Mouse (Mus musculus) midbrain, embryonic 10.5 days (tissue): ENCODE measurements at regions not wholly inside any gene's neighbourhood (a gene's known extent, or its start where the extent isn't known, plus 50 kb on each side); places are given as distances from the start of the nearest gene placed in this dataset.

Experiments
- DNase-seq: peaks from one replicate; pipeline ENCODE4 v3.0.0-alpha.2; 2017; ENCODE audit warnings: low spot score
- H3K27ac ChIP-seq: fragments of 300-500 bp; sonication (generic); replicated peaks from 2 replicates; pipeline ENCODE4 v1.5.1; 2016; ENCODE audit warnings: mild to moderate bottlenecking
- H3K27me3 ChIP-seq: fragments of 300-500 bp; sonication (generic); 2 replicates; pipeline ENCODE4 v1.6.1; 2016; ENCODE audit warnings: low read depth, mild to moderate bottlenecking; ENCODE audit not compliant: poor library complexity, severe bottlenecking
- H3K36me3 ChIP-seq: fragments of 300-500 bp; sonication (generic); 2 replicates; pipeline ENCODE4 v1.6.1; 2016; ENCODE audit warnings: mild to moderate bottlenecking, moderate library complexity
- H3K4me1 ChIP-seq: fragments of 300-500 bp; sonication (generic); 2 replicates; pipeline ENCODE4 v1.6.1; 2016
- H3K4me3 ChIP-seq: fragments of 300-500 bp; sonication (generic); 2 replicates; pipeline ENCODE4 v1.5.1; 2016; ENCODE audit warnings: mild to moderate bottlenecking, moderate library complexity
- H3K9me3 ChIP-seq: fragments of 300-500 bp; sonication (generic); replicated peaks from 2 replicates; pipeline ENCODE4 v1.6.1; 2016; ENCODE audit warnings: mild to moderate bottlenecking
- WGBS: fragments of 180-500 bp; shearing (Covaris S2); methylation state at CpG from one replicate; pipeline ENCODE4 v1.1.7; 2016; 5-methylcytosine and 5-hydroxymethylcytosine counted together

DNA sequence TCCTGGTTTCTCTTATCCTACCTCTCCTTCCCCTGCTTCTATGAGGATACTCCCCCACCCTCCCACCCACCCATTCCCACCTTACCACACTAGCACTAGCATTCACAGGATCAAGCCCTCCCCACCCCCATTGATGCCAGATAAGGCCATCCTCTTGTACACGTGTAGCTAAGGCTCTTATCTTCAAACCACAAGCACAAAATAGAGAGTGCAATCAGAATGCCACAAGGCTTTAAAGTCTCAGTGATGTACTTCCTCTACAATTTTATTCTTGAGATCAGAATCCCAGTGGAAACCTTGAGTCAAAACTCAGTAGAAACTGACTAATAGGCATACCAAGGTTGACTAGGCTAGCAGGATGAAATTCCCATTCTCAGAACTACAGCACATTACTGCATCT lies 348.4 kb downstream of the Speer2 start:
- H3K36me3 ChIP-seq, result no peaks in the 10 kb centered on the region
- no peaks in the 10 kb centered on the region for H3K27me3 ChIP-seq
- no peak overlapping the region for H3K27ac ChIP-seq
- no peaks in the 10 kb centered on the region for H3K9me3 ChIP-seq
- WGBS, result 68% methylated on average over 1 of the region's 1 CpGs
- no peaks in the 10 kb centered on the region for H3K4me1 ChIP-seq
- no peak overlapping the region for H3K4me3 ChIP-seq
- no peak for DNase-seq

DNA sequence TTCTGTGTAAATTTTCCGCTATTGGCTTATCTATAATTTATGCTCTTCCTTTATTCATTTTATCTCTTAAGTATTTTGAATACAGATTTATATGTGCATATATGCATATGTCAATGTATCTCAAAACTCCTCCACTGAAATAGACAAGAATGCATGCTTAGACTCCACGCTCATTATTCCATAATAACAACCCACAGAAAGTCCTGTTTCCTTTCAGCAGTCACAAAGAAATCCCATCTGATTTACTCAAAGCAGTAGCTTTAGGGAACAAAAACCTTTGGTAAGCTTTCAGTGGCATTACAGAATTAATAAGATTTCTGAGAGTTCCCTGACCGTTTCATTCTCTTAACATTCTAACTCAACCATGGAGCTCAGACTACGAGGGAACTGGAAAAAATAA lies 386.2 kb downstream of the Speer2 start:
- H3K27ac ChIP-seq, result no peak overlapping the region
- no peak for DNase-seq

DNA sequence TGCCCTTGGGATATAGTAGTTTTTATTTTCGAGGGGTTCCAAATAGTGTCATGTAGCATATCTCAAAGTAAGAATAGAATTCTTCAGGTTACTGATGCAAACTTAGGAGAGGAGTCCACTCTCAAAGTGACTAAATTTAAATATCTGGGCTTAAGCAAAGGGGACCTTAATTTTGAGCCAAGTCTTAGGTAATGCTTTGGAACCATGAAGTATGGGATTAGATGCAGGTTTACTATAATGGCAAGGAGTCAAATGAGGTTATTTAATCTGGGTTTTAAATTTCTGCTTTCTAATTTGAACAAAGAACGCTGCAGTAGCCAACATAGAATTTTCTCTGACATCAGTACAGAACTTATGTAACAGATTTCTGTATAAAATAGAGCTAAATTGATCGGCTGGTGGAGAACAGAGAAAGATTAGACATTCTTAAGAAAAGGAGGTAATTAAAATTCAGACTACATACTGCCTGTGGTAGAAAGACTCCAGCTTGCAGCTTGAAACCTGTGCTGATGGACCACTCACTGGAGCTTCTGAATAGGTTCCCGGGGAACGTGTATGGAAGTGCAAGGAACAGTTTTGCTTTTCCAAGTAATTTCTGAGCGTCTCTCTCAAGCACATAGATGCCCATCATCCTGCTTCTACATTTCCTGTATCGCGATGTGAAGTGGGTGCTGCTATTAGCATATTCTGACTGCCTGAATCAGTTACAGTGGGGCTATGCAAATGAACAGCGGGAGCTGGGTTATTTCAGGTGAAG lies 394.3 kb downstream of the Speer2 start:
- 39% methylated on average over 9 of the region's 9 CpGs for WGBS

More for the DNA sequence above, 386.2 kb downstream of the Speer2 start:
- WGBS, result 56% methylated on average over 4 of the region's 4 CpGs
- peaks cover 3% of the 10 kb centered on the region; the same call in 1 of the 2 replicates for H3K4me1 ChIP-seq
- no peaks in the 10 kb centered on the region for H3K36me3 ChIP-seq
- H3K4me3 ChIP-seq, result no peak overlapping the region
- H3K9me3 ChIP-seq, result no peaks in the 10 kb centered on the region
- no peaks in the 10 kb centered on the region for H3K27me3 ChIP-seq

DNA sequence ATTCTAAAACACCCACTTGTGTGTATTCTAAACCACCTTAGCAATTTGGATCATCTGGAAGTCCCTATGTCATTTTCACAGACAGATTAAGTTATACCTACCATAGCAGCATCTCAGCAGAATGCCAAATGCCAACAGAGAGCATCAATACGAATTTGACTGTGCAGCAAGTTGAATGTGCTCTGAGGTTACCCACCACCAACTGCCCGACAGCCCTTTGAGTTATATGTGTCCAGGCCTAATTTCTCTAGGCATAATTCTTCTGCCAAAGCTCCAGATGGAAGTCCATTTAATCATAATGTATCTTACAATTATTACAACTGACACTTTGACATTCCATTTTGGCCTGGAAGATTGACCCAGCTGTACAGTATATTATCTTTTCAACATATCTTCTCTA lies 404.4 kb downstream of the Speer2 start:
- no peaks in the 10 kb centered on the region for H3K36me3 ChIP-seq
- H3K4me3 ChIP-seq, result no peak overlapping the region
- H3K27ac ChIP-seq, result no peak overlapping the region
- no peak for DNase-seq
- no peaks in the 10 kb centered on the region for H3K9me3 ChIP-seq
- 88% methylated on average over 2 of the region's 2 CpGs for WGBS
- no peaks in the 10 kb centered on the region for H3K4me1 ChIP-seq
- H3K27me3 ChIP-seq, result no peaks in the 10 kb centered on the region

More for the DNA sequence above, 394.3 kb downstream of the Speer2 start:
- Histone ChIP-seq H3K4me3 (peak overlapping the region; percentile 37; the same call in 1 of the 2 replicates), H3K36me3 (no peaks in the 10 kb centered on the region), H3K4me1 (peaks cover 7% of the 10 kb centered on the region; the same call in 1 of the 2 replicates), H3K27ac (no peak overlapping the region), H3K9me3 (no peaks in the 10 kb centered on the region), H3K27me3 (no peaks in the 10 kb centered on the region)
- no peak for DNase-seq

DNA sequence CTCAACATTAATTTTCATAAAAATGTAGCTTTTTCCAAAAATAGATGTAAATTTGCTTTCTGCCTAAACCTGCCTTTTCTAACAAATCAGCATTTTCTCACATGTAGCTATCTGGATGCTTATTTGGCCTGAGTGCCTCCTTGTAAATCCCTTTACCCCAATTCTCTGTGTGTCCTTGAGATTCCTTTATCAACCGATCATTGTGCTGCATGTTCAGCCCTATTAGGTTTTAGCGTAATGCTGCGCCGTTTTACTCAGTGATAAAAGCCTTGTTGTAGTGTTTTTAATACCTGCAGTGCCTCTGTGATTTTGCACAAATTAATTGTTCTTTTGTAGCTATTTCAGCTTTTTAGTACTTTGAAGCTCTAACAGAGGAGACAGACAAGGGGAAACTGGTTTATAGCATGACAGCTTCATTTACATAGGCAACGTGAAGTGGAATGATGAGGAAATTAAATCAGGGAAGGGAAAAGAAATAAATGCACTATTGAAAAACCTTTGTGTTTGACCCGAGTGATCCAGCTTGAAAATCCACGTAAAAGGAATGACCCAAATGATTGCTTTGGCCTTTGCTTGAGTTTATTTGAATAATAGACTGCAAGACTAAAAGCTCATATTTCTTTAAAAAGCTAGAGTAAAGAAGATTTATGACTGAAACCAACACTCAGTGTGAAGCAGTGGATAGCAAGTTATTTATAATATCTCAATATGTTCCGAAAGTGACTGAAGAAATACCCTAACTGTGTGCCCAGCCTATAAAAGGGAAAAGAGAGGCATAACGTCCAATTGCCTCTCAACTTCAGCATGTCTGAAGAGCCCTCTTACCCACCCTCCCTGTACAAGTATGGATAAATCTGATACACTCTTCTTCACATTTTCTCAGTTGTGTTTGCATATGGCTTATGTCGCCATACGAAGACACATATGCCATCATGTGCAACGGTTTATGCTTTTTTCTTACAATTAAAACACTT lies 438.6 kb downstream of the Speer2 start:
- 77% methylated on average over 12 of the region's 12 CpGs for WGBS
- Histone ChIP-seq H3K36me3 (no peaks in the 10 kb centered on the region), H3K4me3 (no peak overlapping the region), H3K27ac (no peak overlapping the region), H3K9me3 (no peaks in the 10 kb centered on the region), H3K27me3 (no peaks in the 10 kb centered on the region), H3K4me1 (0 out of 2 replicates have a peak, but pooled peaks cover 4% of the 10 kb centered on the region)
- no peak for DNase-seq
